Mouse (Mus musculus) cortical plate, adult 2 months (tissue): ENCODE measurements around the gene Otop2.

Source experiments
- CTCF ChIP-seq: fragments of 200-500 bp; IDR thresholded peaks from 2 replicates; pipeline ENCODE4 v1.5.1; 2011; ENCODE audit warnings: mild to moderate bottlenecking, control low read depth, low read length; ENCODE audit not compliant: insufficient read depth; ENCODE audit errors: extremely low read depth
- POLR2A ChIP-seq: fragments of 200-500 bp; IDR thresholded peaks from 2 replicates; pipeline ENCODE4 v1.6.1; 2011; ENCODE audit warnings: mild to moderate bottlenecking, low read length, control low read depth; ENCODE audit not compliant: insufficient read depth; ENCODE audit errors: extremely low read depth

DNA sequence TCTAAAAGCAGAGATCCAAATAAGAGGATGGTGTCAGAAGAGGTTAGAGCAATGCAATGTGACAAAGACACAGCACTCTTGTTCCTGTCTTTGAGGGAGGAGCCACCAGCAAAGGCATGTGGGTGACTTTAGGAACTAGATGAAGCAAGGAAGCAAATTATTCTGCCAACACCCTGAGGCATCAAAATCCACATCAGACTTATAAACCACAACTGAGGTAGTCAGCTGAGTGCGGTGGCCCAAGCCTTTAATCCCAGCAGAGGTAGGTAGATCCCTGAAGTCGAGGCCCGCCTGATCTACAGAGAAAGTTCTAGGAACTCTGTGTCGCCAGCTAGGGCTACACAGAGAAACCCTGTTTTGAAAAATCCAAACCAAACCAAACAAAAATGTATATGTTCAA, 70.3 kb downstream of the Otop2 start:
- TF ChIP-seq POLR2A (no peak), CTCF (no peak)
